Mouse (Mus musculus) hindbrain, embryonic 16.5 days (tissue): ENCODE results near the gene Ggact. TPM values are rescaled to one million over a fixed set of nuclear protein-coding genes. Genes with fewer than 3 reads are reported as not detected.
A peak's percentile ranks its signal among the peaks of the same experiment; 100 is the strongest.

Experiments
- ATAC-seq: fragments of 200-750 bp; cut with Nextera tagmentation; 2 replicates; pipeline ENCODE4 v1.8.0; 2017; ENCODE audit warnings: moderate TSS enrichment, moderate library complexity
- H3K27ac ChIP-seq: fragments of 300-500 bp; sonication (generic); 2 replicates; pipeline ENCODE4 v1.5.1; 2014; ENCODE audit warnings: low read depth, mild to moderate bottlenecking, control low read depth, low read length, moderate library complexity
- H3K27me3 ChIP-seq: fragments of 300-500 bp; sonication (generic); replicated peaks from 2 replicates; pipeline ENCODE4 v1.6.1; 2014; ENCODE audit warnings: low read length; ENCODE audit not compliant: control insufficient read depth, insufficient read depth
- H3K36me3 ChIP-seq: fragments of 300-500 bp; sonication (generic); 2 replicates; pipeline ENCODE4 v1.6.1; 2014; ENCODE audit warnings: mild to moderate bottlenecking, low read length, moderate library complexity, mixed read lengths; ENCODE audit not compliant: control insufficient read depth, insufficient read depth
- H3K4me1 ChIP-seq: fragments of 300-500 bp; sonication (generic); 2 replicates; pipeline ENCODE4 v1.6.1; 2014; ENCODE audit warnings: low read depth, low read length; ENCODE audit not compliant: control insufficient read depth, insufficient read depth
- H3K4me2 ChIP-seq: fragments of 300-500 bp; sonication (generic); 2 replicates; pipeline ENCODE4 v1.6.1; 2014; ENCODE audit warnings: mild to moderate bottlenecking, low read length, control low read depth, moderate library complexity
- H3K4me3 ChIP-seq: fragments of 300-500 bp; sonication (generic); 2 replicates; pipeline ENCODE4 v1.5.1; 2014; ENCODE audit warnings: mild to moderate bottlenecking, low read length, control low read depth, moderate library complexity
- H3K9ac ChIP-seq: fragments of 300-500 bp; sonication (generic); 2 replicates; pipeline ENCODE4 v1.6.1; 2014; ENCODE audit warnings: low read depth, mild to moderate bottlenecking, control low read depth, low read length, moderate library complexity
- H3K9me3 ChIP-seq: fragments of 300-500 bp; sonication (generic); 2 replicates; pipeline ENCODE4 v1.6.1; 2014; ENCODE audit warnings: mild to moderate bottlenecking, low read length, moderate library complexity; ENCODE audit not compliant: control insufficient read depth
- WGBS: fragments of 180-500 bp; shearing (Covaris S2); extraction: QIAGEN DNeasy Blood & Tissue Kit; methylation state at CpG from one replicate; pipeline ENCODE4 v1.1.7; 2014; 5-methylcytosine and 5-hydroxymethylcytosine counted together
- polyA plus RNA-seq: library from polyadenylated mRNA; unstranded; fragments of >200 nt; fragmentation: Nextera tagmentation; extraction: Ambion mirVana; gene quantifications from 2 replicates; pipeline ENCODE4 v1.2.1, GENCODE M21; 2015

The Ggact gene
- polyA plus RNA-seq, 1 experiment from 2014 or later: 14.7 TPM

DNA sequence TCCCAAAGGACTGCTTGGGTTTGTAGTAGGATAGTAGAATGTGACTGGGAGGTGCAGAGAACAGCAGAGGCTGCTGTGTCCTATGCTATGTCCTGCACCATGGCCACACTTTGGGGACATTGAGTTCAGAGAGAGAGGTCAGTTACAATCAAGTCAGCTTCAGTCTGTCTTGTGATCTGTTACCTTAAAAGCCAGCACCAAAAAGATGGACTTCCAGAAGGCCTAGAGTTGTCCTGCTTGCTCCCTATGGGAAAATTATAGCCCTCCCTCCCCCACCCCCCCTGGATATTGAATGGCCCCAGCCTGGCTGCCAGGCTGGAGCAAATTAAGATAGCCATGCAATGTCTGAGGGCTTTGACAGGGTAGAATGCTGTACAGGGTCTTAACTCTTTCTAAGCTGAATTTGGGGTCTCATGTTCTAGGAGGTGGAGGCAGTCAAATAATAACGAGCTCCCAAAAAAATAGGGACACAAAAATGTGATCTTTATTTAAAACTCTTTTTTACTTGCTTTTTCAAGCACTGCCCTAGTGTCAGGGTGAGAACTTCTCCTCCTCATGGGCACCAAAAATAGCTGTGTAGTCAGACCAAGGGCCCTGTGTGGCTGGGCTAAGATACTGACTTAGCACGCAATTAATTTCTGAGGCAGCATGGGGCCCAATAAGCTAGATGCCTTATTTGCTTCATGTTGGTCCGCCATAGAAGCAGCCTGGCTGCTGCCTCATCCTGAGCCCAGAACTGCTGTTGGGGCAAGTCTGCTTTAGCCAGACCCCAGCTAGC, 25.7 kb downstream of the Ggact start:
- Histone ChIP-seq H3K9ac (no peak overlapping the region), H3K27me3 (no peaks in the 10 kb centered on the region), H3K36me3 (no peaks in the 10 kb centered on the region), H3K27ac (no peak overlapping the region), H3K4me1 (peaks cover 12% of the 10 kb centered on the region), H3K9me3 (no peaks in the 10 kb centered on the region), H3K4me2 (no peak overlapping the region), H3K4me3 (no peak overlapping the region)
- WGBS: 81% methylated on average over 3 of the region's 3 CpGs
- ATAC-seq: no peak

DNA sequence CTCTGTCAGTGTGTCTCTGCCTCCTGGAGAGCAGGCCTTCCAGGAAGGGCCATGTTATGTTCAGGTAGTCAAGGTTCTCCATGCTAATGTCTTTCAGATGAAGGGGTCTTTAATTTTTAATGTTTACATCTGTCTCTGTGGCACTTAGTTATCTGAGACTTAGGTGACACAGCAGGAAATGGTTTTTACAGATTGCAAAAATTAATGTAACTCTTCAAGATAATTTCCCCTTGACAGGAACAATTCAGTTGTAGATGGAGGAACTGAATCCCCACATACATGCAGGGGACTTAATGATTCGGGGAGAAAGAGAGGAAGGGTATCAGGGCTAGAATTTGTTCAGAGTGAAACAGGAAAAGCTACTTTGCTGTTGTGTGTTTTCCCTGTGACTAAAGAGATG, 26.3 kb downstream of the Ggact start:
- no peak overlapping the region for H3K27ac ChIP-seq
- H3K9me3 ChIP-seq: no peaks in the 10 kb centered on the region
- 74% methylated on average over 1 of the region's 1 CpGs for WGBS
- H3K4me3 ChIP-seq: no peak overlapping the region
- no peaks in the 10 kb centered on the region for H3K27me3 ChIP-seq
- H3K9ac ChIP-seq: no peak overlapping the region
- H3K4me1 ChIP-seq: peaks cover 16% of the 10 kb centered on the region
- ATAC-seq: no peak
- no peak overlapping the region for H3K4me2 ChIP-seq
- H3K36me3 ChIP-seq: no peaks in the 10 kb centered on the region

DNA sequence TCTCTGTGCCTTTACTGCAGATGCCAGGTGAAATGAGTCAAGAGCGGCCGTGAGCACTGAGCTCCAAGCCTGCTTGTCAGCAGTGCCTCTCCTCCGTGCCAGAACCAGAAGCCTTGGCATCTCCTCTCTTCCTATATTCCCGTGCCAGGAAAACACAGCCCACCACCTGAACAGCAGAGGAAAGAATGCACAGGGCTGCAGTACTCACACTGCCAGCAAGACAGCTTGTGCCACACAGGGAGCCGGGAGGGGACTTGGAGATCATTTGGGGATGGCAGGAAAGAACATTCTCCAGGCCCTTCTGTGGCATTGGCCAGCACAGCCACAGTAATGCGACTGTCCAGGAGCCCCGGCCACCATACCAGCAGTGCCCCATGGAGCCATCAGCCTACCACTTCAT, 27.7 kb downstream of the Ggact start:
- no peaks in the 10 kb centered on the region for H3K9me3 ChIP-seq
- 68% methylated on average over 7 of the region's 7 CpGs for WGBS
- no peak overlapping the region for H3K27ac ChIP-seq
- peaks cover 20% of the 10 kb centered on the region for H3K4me1 ChIP-seq
- H3K4me2 ChIP-seq: no peak overlapping the region
- no peaks in the 10 kb centered on the region for H3K36me3 ChIP-seq
- H3K9ac ChIP-seq: no peak overlapping the region
- ATAC-seq: peak; percentile 73
- no peaks in the 10 kb centered on the region for H3K27me3 ChIP-seq
- no peak overlapping the region for H3K4me3 ChIP-seq

DNA sequence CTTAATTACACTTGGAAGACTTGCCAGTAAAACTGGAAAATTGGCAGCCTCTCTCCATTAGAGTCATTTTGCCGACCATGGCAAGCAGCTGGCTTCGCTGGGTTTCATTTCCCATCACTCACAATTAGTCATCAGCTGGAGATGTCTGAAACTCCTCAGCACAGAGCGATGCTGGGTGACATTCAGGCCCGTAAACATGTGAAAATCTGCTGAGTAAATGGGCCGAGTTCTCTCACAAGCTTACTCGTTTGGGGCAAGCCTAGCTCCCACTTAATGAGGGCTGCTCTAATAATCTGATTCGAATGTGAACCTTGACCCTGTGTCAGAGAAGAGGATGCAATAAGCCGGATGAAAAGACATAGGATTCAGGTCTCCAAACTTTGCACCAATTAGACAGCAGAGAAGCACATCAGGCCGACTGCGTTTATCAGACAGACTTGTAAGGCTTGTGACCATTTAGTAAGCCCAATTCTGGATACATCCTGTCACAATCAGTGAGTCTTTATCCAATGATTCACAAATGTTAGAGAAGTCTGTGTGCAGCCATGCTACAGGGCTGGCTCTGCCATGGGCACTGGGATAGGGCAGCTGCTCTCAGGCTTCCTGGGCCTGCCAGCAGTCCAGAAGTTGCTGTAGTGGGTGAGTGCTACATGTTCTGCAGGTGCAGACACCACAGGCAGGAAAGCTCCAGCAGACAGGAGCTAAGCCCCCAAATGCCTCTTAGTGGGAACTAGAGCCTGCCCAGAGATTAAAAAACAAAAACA, 29.6 kb downstream of the Ggact start:
- Histone ChIP-seq H3K4me3 (no peak overlapping the region), H3K9me3 (no peaks in the 10 kb centered on the region)
- 42% methylated on average over 10 of the region's 10 CpGs for WGBS

DNA sequence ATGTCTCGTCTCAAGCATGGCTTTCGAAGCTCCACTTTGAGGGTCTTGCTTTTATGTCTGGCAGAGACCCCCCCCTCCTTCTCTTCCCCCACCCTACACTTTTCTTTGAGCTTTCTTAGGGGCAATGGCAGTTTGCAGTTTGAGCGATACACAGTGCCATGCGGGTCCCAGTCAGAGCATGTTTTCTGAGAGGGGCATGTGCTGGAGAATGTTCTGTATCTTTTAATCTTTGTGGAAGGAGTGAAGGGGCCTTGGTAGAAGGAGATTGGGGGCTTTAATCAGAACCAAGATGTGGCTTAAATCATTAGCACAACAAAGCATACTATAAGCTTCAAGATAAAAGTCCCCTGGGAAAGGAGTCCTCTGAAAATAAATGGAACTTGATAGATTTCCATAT, 30.1 kb downstream of the Ggact start:
- H3K4me3 ChIP-seq: no peak overlapping the region
- no peak overlapping the region for H3K9ac ChIP-seq
- H3K9me3 ChIP-seq: no peaks in the 10 kb centered on the region
- H3K27me3 ChIP-seq: no peaks in the 10 kb centered on the region
- peaks cover 20% of the 10 kb centered on the region for H3K4me1 ChIP-seq
- H3K36me3 ChIP-seq: no peaks in the 10 kb centered on the region
- WGBS: 59% methylated on average over 4 of the region's 4 CpGs
- H3K4me2 ChIP-seq: no peak overlapping the region
- 0 out of 2 replicates have a peak, but pooled peaks have one; percentile 1 for ATAC-seq
- peak overlapping the region; percentile 63; the same call in 1 of the 2 replicates for H3K27ac ChIP-seq

More for the DNA sequence above, 29.6 kb downstream of the Ggact start:
- Histone ChIP-seq H3K4me1 (peaks cover 20% of the 10 kb centered on the region), H3K27ac (peak overlapping the region; percentile 36), H3K4me2 (no peak overlapping the region), H3K27me3 (no peaks in the 10 kb centered on the region), H3K36me3 (no peaks in the 10 kb centered on the region), H3K9ac (no peak overlapping the region)
- peak; percentile 43 for ATAC-seq

DNA sequence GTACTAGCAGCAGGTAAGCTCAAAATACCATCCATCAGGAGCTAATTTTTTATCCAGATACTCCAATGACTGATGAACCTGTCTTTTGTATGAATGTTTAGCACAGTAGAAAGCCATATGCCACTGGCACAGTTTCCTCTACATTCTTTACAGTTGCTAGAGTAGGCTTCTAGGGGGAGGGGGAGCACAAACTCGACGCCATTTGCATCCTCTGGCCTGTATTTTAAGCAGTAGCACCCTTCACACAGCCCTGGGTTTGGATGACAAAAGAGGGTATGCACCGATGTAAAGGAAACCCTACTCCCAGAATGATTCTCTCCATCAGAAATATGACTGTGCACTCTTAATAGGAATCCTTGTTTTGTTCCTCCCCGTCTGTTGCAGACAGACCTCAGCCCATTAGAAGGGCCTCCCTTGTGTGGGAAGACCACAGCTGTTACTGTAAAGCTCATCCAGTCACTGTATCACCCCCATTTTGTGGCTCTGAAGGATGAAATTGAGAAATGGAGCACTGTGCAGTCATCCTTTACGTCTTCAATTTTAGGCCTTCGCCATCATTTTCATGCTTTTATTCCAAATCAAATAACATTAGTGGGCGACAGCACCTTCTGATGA, 30.7 kb downstream of the Ggact start:
- Histone ChIP-seq H3K4me1 (peaks cover 20% of the 10 kb centered on the region), H3K36me3 (no peaks in the 10 kb centered on the region), H3K4me3 (no peak overlapping the region), H3K4me2 (no peak overlapping the region), H3K9ac (no peak overlapping the region), H3K27ac (peak overlapping the region; percentile 63), H3K27me3 (no peaks in the 10 kb centered on the region), H3K9me3 (no peaks in the 10 kb centered on the region)
- WGBS: 40% methylated on average over 7 of the region's 7 CpGs
- peak; percentile 50 for ATAC-seq

DNA sequence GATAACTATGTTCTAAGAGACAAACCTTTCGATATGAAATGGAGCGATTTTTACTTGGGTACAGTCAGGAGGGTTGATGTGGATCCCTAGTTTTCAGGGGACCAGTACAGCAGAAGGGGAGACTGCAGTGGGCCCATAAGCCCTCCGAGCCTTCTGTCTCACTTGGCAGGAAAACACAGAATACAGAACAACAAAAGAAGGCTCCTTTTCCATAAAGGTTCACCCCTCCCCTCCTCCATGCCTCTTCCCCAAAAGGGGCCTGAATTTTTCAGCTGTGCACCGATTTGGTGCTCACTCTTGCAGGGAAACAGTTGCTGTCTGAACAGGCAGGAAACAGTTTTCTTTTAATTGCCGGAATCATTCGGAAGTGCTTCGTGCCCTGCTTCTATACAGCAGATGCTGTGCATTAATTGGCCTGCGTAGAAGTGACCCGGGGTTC, 31.3 kb downstream of the Ggact start:
- ATAC-seq: peak; percentile 44
- peaks cover 20% of the 10 kb centered on the region for H3K4me1 ChIP-seq
- no peak overlapping the region; the same call in 1 of the 2 replicates for H3K9ac ChIP-seq
- WGBS: 34% methylated on average over 9 of the region's 9 CpGs
- H3K36me3 ChIP-seq: no peaks in the 10 kb centered on the region
- H3K9me3 ChIP-seq: no peaks in the 10 kb centered on the region
- H3K27me3 ChIP-seq: no peaks in the 10 kb centered on the region
- peak overlapping the region; percentile 48 for H3K27ac ChIP-seq
- H3K4me3 ChIP-seq: no peak overlapping the region
- no peak overlapping the region for H3K4me2 ChIP-seq

DNA sequence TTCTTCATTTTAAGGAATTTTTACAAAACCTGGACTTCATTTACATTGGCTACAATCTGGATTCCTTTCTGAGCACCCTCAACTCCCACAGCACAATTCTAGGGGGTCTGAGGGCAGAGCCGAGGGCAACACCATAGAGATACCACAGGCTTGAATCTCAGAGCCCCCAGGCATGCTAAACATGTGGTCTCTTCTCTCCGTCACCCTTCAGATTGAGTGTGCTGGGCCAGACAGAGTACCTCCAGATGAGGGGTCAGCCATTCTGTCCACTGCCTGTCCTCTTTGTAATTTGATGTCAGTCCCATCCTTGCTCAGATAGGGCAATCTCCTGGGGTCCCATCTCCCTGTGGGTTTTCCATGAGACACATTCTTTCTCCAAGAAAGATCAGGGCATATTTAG, 31.9 kb downstream of the Ggact start:
- no peak for ATAC-seq
- no peak overlapping the region for H3K4me3 ChIP-seq
- H3K27me3 ChIP-seq: no peaks in the 10 kb centered on the region
- H3K4me2 ChIP-seq: no peak overlapping the region
- peaks cover 20% of the 10 kb centered on the region for H3K4me1 ChIP-seq
- H3K27ac ChIP-seq: peak overlapping the region; percentile 48
- H3K9ac ChIP-seq: no peak overlapping the region
- no peaks in the 10 kb centered on the region for H3K36me3 ChIP-seq
- H3K9me3 ChIP-seq: no peaks in the 10 kb centered on the region
- WGBS: 53% methylated on average over 2 of the region's 2 CpGs

DNA sequence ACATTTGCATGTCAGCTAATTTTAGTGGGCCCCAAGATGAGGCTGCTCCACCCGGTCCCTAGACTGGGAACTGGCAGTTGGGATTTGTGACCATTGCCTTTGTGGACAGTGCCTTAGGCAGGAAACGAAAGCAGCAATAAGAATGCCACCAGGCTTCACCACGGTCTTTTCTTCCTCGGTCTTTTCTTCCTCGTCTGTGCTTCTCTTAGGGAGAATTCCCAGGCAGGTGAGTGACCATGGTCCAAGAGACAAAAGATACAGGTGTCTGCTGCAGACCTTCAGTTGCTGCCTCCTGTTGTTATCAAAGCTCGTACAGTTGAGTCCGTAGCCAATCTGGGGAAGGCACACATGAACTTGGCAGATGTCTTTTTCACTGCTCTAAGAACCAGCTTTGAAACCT, 33.3 kb downstream of the Ggact start:
- no peak overlapping the region for H3K27ac ChIP-seq
- no peak overlapping the region for H3K4me3 ChIP-seq
- peaks cover 24% of the 10 kb centered on the region for H3K4me1 ChIP-seq
- no peaks in the 10 kb centered on the region for H3K36me3 ChIP-seq
- H3K4me2 ChIP-seq: no peak overlapping the region
- H3K9me3 ChIP-seq: no peaks in the 10 kb centered on the region
- no peak for ATAC-seq
- H3K9ac ChIP-seq: no peak overlapping the region
- no peaks in the 10 kb centered on the region for H3K27me3 ChIP-seq
- 74% methylated on average over 7 of the region's 7 CpGs for WGBS
